Mouse (Mus musculus): ENCODE measurements around the gene Ntmt1.

DNA sequence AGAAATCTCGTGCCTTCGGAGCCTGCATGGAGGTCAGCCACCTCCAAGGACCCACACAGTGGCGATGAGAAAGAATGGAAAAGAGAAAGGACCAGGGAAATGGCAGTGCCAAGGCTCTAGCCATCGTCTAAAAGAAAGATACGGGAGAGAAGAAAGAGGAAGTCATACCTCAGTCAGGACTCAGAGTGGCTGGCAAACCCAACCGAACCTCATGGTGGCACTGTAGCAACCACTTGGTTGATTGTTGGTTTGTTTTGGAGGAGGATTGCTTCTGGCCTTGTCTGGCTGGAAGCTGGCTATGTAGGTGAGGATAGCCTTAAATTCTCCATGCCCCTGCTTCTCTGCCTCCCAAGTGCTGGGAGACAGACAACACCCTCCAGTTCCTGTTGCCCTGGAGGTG lies 38.4 kb upstream of the Ntmt1 start:
- TF ChIP-seq CTCF (IDR thresholded peaks at IDR 0.05; ENCODE audit: low read depth), result peak; percentile 66
- TF ChIP-seq EP300 (IDR thresholded peaks at IDR 0.05; ENCODE audit: low read depth), result no peak

All from liver, postnatal 0 days (tissue).